Mouse (Mus musculus) erythroblast, embryonic 14.5 days (primary cell): ENCODE measurements around the gene Pttg1ip.

Experiments used
- GATA1 ChIP-seq: IDR thresholded peaks from 2 replicates; pipeline ENCODE4 v1.6.1; 2012; ENCODE audit warnings: low read length, inconsistent platforms, mixed read lengths
- TAL1 ChIP-seq: IDR thresholded peaks from 3 replicates; pipeline ENCODE4 v1.6.1; 2012; ENCODE audit warnings: low read length, inconsistent platforms, mixed read lengths

DNA sequence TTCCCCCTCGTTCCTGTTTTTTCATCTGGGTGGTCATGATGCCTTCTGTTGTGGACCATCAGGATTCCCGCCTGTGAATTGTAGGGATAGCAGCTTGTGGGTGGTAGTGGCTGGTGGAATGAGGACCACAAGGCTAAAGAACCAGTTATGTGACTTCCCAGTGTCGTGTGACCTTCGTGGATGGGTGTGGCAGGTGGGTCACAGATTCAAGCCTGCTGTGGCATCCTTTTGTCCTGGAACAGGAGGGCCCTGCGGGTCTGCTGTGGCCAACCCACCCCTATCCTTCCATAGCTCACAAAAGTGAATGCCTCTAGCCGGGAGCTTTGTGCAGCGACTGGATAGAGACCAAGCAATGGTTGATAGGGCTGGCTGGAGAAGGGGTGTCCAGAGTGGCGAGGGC lies 66.4 kb downstream of the Pttg1ip start:
- no peak for TF ChIP-seq TAL1
- no peak for TF ChIP-seq GATA1
